Mouse (Mus musculus) hindbrain, embryonic 15.5 days (tissue): ENCODE measurements around the gene Atoh7. TPM values are rescaled to one million over a fixed set of nuclear protein-coding genes. Genes with fewer than 3 reads are reported as not detected.

Experiments
- ATAC-seq: fragments of 200-750 bp; cut with Nextera tagmentation; 2 replicates; pipeline ENCODE4 v1.8.0; 2017; ENCODE audit warnings: low read depth, moderate number of reproducible peaks, moderate TSS enrichment; ENCODE audit not compliant: low FRiP score
- H3K27ac ChIP-seq: fragments of 300-500 bp; sonication (generic); replicated peaks from 2 replicates; pipeline ENCODE4 v1.5.1; 2015; ENCODE audit warnings: mild to moderate bottlenecking, inconsistent platforms
- H3K27me3 ChIP-seq: fragments of 300-500 bp; sonication (generic); 2 replicates; pipeline ENCODE4 v1.6.1; 2015; ENCODE audit warnings: control low read depth, inconsistent platforms
- H3K36me3 ChIP-seq: fragments of 300-500 bp; sonication (generic); 2 replicates; pipeline ENCODE4 v1.6.1; 2015; ENCODE audit warnings: control low read depth, inconsistent platforms
- H3K4me1 ChIP-seq: fragments of 300-500 bp; sonication (generic); replicated peaks from 2 replicates; pipeline ENCODE4 v1.6.1; 2015; ENCODE audit warnings: control low read depth, inconsistent platforms
- H3K4me2 ChIP-seq: fragments of 300-500 bp; sonication (generic); 2 replicates; pipeline ENCODE4 v1.6.1; 2015; ENCODE audit warnings: moderate library complexity, mild to moderate bottlenecking, inconsistent platforms
- H3K4me3 ChIP-seq: fragments of 300-500 bp; sonication (generic); 2 replicates; pipeline ENCODE4 v1.5.1; 2015; ENCODE audit warnings: mild to moderate bottlenecking, inconsistent platforms
- H3K9ac ChIP-seq: fragments of 300-500 bp; sonication (generic); 2 replicates; pipeline ENCODE4 v1.6.1; 2015; ENCODE audit warnings: inconsistent platforms
- H3K9me3 ChIP-seq: fragments of 300-500 bp; sonication (generic); 2 replicates; pipeline ENCODE4 v1.6.1; 2016; ENCODE audit warnings: control low read depth, inconsistent platforms
- WGBS: fragments of 180-500 bp; shearing (Covaris S2); methylation state at CpG from one replicate; pipeline ENCODE4 v1.1.7; 2015; 5-methylcytosine and 5-hydroxymethylcytosine counted together
- polyA plus RNA-seq: library from polyadenylated mRNA; unstranded; fragments of >200 nt; fragmentation: Nextera tagmentation; extraction: Ambion mirVana; gene quantifications from 2 replicates; pipeline ENCODE4 v1.2.1, GENCODE M21; 2015

The Atoh7 gene
- polyA plus RNA-seq, 1 experiment from 2014 or later: 15.0 TPM

DNA sequence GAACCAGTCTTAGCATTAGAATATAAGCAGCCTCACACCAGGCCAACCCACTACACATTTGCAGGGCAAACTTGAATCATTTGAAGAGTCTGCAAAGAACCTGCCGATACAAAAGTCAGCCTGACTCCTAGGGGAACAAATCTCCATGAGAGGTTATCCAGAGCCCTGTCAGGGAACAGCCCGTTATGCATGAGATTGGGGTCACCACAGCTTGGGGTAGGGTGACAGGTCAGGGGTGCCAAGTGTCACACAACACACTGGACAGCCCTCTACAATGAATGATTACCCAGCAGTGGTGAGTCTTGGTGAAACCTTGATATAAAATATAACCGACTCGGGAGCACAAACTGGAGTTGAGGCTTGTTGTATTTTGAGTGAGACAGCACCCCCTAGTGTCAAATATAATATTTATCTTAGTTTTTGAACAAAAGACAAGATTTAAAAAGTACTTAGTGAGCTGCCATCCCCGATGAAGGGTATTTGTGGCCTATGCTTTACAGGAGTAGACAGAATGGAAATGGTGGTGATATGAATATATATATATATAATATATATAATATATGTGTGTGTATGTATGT lies 13.7 kb downstream of the Atoh7 start:
- Histone ChIP-seq H3K9ac (no peak overlapping the region), H3K27me3 (no peaks in the 10 kb centered on the region), H3K4me1 (no peaks in the 10 kb centered on the region), H3K27ac (no peak overlapping the region), H3K4me2 (no peak overlapping the region), H3K4me3 (no peak overlapping the region), H3K9me3 (no peaks in the 10 kb centered on the region), H3K36me3 (no peaks in the 10 kb centered on the region)
- ATAC-seq: no peak
- WGBS: 44% methylated on average over 5 of the region's 5 CpGs

DNA sequence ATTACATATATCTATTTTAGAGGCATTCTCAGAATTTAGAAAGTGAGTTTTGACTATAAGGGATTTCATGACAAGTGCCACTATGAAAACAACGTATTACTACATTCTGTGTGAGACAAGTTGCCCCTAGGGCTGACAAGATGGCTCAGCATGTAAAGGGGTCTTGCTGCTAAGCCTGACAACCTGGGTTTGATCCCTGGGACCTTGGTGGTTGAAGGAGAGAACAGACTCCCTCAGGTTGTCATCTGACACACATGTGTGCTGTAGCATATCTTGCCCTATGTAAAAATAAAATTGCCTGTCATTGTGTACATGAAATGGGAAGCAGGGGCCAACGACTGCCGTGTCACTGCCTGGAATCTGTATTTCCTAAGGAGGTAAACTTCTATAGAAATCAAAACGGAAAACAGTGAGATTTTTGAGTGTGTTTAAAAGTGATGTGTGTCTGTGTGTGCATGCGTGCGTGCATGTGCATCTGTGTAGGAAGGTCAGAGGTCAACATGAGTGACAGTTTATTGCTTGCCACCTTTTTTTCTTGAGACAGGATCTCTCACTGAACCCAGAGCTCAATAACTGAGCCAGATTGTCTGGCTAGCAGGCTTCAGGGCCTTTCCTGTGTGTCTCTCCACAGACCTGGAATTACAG lies 14.4 kb downstream of the Atoh7 start:
- ATAC-seq: no peak
- WGBS: 84% methylated on average over 6 of the region's 6 CpGs
- Histone ChIP-seq H3K4me2 (no peak overlapping the region), H3K4me1 (no peaks in the 10 kb centered on the region), H3K36me3 (no peaks in the 10 kb centered on the region), H3K9ac (no peak overlapping the region), H3K9me3 (no peaks in the 10 kb centered on the region), H3K4me3 (no peak overlapping the region), H3K27ac (no peak overlapping the region), H3K27me3 (no peaks in the 10 kb centered on the region)

DNA sequence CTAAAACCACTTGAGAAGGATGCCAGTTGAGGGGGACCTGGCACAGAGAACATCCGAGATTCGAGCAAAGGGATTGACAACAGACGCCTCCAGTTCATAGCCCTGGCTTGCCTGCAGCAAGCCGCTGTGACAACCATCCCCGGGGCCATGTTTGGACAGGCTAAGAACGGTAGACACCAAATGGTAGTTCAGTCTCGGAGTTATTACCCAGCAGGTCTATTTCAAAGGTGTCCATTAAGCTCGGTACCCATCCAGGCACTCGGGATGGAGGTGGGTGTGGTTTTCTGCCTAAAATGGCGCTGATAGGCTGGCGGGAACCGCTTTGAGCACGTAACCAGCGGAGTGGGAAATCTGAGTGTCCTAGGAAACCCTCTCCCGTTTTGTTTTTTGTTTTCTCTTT lies 16.4 kb downstream of the Atoh7 start:
- no peak for ATAC-seq
- Histone ChIP-seq H3K4me2 (no peak overlapping the region), H3K9me3 (no peaks in the 10 kb centered on the region), H3K4me1 (no peaks in the 10 kb centered on the region), H3K27ac (no peak overlapping the region), H3K4me3 (no peak overlapping the region), H3K27me3 (no peaks in the 10 kb centered on the region), H3K36me3 (no peaks in the 10 kb centered on the region), H3K9ac (no peak overlapping the region)
- WGBS: 87% methylated on average over 15 of the region's 15 CpGs

DNA sequence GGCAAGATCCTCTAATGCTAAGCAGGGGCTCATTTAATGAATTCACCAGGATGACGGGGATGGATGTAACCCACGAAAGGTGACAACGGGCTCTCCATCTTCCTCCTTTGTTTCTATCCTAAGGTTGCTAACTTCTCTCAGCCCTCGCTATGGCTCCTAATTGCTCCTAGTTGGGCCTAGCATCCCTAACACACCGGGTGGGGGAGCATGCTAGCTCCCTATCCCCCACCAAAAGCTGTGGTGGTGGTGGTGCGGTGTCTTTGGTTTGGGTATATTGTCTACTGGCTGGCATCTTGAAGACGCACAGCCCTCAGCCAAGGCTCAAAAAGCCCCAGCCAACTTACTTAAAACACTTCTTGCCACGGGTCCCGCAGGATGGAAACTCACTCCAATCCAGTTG lies 16.9 kb downstream of the Atoh7 start:
- no peak overlapping the region for H3K9ac ChIP-seq
- H3K4me1 ChIP-seq: no peaks in the 10 kb centered on the region
- no peaks in the 10 kb centered on the region for H3K9me3 ChIP-seq
- WGBS: 98% methylated on average over 9 of the region's 9 CpGs
- no peak overlapping the region for H3K4me3 ChIP-seq
- no peak overlapping the region for H3K27ac ChIP-seq
- no peak for ATAC-seq
- H3K36me3 ChIP-seq: no peaks in the 10 kb centered on the region
- H3K27me3 ChIP-seq: no peaks in the 10 kb centered on the region
- H3K4me2 ChIP-seq: no peak overlapping the region

DNA sequence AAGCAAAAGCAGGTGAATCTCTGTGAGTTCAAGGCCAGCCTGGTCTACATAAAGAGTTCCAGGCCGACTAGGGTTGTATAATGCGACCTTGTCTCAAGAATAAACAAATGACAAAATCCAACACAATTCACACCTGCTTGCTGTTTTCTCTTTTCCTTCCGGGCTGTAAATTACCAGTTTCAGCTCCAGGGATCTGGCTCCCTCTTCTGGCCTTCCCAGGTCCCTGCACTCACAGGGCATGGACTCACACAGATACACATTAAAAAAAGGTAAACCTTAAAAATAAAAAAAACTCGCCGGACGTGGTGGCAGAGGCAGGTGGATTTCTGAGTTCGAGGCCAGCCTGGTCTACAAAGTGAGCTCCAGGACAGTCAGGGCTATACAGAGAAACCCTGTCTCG lies 18.1 kb downstream of the Atoh7 start:
- ATAC-seq: no peak
- H3K9me3 ChIP-seq: no peaks in the 10 kb centered on the region
- no peaks in the 10 kb centered on the region for H3K4me1 ChIP-seq
- H3K36me3 ChIP-seq: no peaks in the 10 kb centered on the region
- 95% methylated on average over 8 of the region's 8 CpGs for WGBS
- H3K4me2 ChIP-seq: no peak overlapping the region
- no peaks in the 10 kb centered on the region for H3K27me3 ChIP-seq
- H3K9ac ChIP-seq: no peak overlapping the region
- no peak overlapping the region for H3K4me3 ChIP-seq
- H3K27ac ChIP-seq: no peak overlapping the region

DNA sequence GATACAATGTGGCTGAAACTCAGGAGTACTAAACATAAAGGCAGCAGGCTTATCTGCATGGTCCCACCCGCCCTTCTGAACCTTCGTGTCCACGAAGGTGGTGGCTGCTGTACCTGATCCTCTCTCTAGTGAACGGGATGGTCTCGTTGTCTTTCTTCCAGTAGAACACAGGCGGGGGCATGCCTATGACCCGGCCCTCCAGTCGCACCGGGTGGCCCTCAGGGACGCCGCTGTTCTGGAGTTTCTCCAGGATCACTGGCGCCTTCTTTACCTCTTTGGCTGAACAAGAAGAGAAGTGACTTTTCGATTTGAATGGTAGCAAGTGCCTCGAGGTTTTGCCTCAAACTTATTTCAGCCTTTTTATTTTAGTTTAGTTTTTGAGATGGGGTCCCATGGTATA lies 20.5 kb downstream of the Atoh7 start:
- H3K27me3 ChIP-seq: no peaks in the 10 kb centered on the region
- 83% methylated on average over 14 of the region's 14 CpGs for WGBS
- no peak overlapping the region for H3K9ac ChIP-seq
- H3K4me1 ChIP-seq: no peaks in the 10 kb centered on the region
- no peak overlapping the region for H3K4me3 ChIP-seq
- no peaks in the 10 kb centered on the region for H3K36me3 ChIP-seq
- no peak overlapping the region for H3K27ac ChIP-seq
- no peak overlapping the region for H3K4me2 ChIP-seq
- no peak for ATAC-seq
- H3K9me3 ChIP-seq: no peaks in the 10 kb centered on the region

DNA sequence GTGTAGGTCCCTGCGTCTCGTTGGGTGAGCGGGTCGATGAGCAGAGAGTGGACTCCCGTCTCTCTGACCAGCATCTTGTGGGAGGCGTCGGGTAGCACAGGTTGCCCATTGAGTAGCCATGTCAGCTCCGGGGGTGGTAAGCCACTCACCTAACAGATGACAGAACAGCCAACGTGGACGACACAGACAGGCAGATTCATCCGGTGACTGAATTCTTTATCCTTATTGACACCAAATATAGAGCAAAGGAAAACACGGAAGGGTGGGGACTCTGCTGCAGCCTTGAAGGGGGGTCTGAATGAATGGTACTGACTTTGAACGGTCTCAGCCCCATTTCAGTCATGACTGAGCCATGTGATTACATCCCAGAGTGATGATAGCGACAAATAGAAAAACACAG lies 22.5 kb downstream of the Atoh7 start:
- WGBS: 88% methylated on average over 14 of the region's 14 CpGs
- no peaks in the 10 kb centered on the region for H3K4me1 ChIP-seq
- ATAC-seq: no peak

DNA sequence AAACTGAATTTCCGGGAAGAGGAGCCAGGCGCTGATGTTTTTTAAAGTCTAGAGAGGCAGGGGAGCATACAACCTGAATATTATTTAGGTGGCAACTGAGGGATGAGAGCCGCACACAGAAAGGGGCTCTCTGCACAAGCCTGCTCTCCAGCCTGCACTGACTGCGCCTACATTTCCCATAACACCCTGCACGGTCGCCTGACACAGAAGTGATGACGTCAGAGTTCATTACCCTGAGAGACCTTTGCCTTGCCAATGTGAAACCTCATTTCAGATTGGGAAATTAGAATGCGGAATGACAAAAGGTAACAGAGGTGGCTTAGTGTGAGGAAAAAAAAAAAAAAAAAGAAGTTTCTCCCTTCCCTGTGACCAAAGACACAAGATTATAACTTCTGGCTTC lies 23.1 kb downstream of the Atoh7 start:
- Histone ChIP-seq H3K4me2 (0 out of 2 replicates have a peak overlapping the region, but pooled peaks have one; percentile 24), H3K4me1 (no peaks in the 10 kb centered on the region), H3K9me3 (no peaks in the 10 kb centered on the region), H3K36me3 (no peaks in the 10 kb centered on the region), H3K27ac (no peak overlapping the region), H3K9ac (no peak overlapping the region), H3K4me3 (no peak overlapping the region), H3K27me3 (no peaks in the 10 kb centered on the region)
- ATAC-seq: 0 out of 2 replicates have a peak, but pooled peaks have one; percentile 75
- WGBS: 30% methylated on average over 8 of the region's 8 CpGs

More for the DNA sequence above, 22.5 kb downstream of the Atoh7 start:
- no peaks in the 10 kb centered on the region for H3K27me3 ChIP-seq
- H3K27ac ChIP-seq: no peak overlapping the region
- no peaks in the 10 kb centered on the region for H3K36me3 ChIP-seq
- no peak overlapping the region for H3K9ac ChIP-seq
- H3K9me3 ChIP-seq: no peaks in the 10 kb centered on the region
- H3K4me2 ChIP-seq: no peak overlapping the region
- no peak overlapping the region for H3K4me3 ChIP-seq

DNA sequence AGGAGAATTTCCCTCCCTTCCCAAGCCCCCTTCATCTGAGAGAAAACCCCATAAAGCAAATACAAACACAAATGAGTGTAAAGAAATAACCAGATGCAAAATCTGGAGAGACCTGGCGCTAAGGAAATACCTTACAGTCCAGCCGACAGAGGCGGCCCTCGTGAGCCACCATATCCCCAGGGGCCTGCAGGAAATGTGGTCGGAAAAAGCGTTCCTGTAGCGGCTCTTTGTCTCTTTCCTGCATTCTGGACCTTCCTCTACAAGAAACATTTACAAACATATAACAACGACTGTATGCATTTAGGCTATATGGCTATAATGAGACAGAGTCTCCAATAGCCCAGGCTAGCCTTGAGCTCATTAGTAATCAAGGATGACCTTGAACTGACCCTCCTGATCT lies 23.7 kb downstream of the Atoh7 start:
- WGBS: 88% methylated on average over 8 of the region's 8 CpGs
- Histone ChIP-seq H3K4me2 (no peak overlapping the region), H3K9ac (no peak overlapping the region), H3K36me3 (no peaks in the 10 kb centered on the region), H3K27me3 (no peaks in the 10 kb centered on the region), H3K4me1 (no peaks in the 10 kb centered on the region), H3K4me3 (no peak overlapping the region), H3K27ac (no peak overlapping the region), H3K9me3 (no peaks in the 10 kb centered on the region)
- ATAC-seq: no peak

DNA sequence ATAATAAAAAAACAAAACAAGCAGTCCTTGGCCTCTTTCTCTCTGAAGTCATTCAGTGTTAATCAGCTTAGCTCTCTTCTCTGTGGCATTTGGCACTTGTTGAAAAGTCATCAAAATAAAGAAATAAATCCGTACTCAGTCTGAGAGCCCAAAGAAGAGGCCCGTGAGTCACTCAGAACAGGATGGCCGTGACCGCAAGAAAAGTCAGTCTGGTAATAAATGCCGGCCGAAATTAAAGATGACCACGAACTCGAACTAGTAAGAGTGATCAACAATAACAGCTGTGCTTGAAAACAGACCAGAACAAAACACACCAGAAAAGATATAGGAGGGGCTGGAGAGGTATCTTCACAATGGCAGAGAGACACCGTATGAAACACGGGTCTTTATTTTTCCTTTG lies 24.6 kb downstream of the Atoh7 start:
- H3K9ac ChIP-seq: no peak overlapping the region
- H3K4me1 ChIP-seq: no peaks in the 10 kb centered on the region
- no peak overlapping the region for H3K4me3 ChIP-seq
- no peak overlapping the region for H3K27ac ChIP-seq
- no peaks in the 10 kb centered on the region for H3K36me3 ChIP-seq
- ATAC-seq: no peak
- no peaks in the 10 kb centered on the region for H3K27me3 ChIP-seq
- WGBS: 95% methylated on average over 10 of the region's 10 CpGs
- H3K9me3 ChIP-seq: no peaks in the 10 kb centered on the region
- H3K4me2 ChIP-seq: no peak overlapping the region

DNA sequence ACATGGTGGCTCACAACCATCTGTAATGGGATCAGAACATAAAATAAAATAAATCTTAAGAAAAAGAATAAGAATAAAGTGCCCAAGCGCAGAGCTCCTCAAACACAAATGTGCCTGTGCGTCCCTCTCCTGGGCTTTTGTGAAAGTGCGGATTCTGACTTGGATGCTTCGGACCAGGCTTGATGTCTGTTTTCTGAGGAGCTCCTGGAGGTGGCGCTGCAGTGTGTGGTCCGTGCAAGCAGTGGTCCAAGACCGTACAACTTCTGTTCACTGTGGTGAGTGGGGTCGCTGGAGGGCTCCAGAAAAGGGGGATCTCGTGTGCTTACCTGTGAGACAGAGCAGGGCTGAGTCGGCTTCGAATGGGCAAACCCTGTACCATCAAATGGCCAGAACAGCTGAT lies 25.9 kb downstream of the Atoh7 start:
- Histone ChIP-seq H3K9ac (no peak overlapping the region), H3K4me2 (no peak overlapping the region), H3K4me3 (no peak overlapping the region), H3K9me3 (no peaks in the 10 kb centered on the region), H3K27ac (no peak overlapping the region), H3K27me3 (no peaks in the 10 kb centered on the region), H3K36me3 (no peaks in the 10 kb centered on the region), H3K4me1 (no peaks in the 10 kb centered on the region)
- WGBS: 35% methylated on average over 11 of the region's 11 CpGs
- no peak for ATAC-seq

DNA sequence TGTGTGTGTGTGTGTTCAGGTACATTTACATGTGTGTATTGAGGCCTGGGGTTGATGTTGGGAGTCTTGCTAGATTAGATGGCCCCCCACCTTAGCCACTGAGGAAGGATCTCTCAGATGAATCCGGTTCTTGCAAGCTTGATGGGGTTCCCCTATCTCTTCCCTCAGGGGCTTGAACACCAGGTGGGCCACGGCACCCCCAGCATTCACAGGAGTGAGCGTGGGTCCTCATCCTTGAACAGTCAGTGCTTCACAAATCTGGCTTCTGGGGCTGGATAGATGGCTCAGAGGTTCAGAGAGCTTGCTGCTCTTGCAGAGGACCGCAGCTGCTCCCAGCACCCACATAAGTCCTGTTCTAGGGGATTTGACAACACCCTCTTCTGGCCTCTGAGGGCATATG lies 26.7 kb downstream of the Atoh7 start:
- no peak for ATAC-seq
- Histone ChIP-seq H3K27ac (no peak overlapping the region), H3K4me2 (no peak overlapping the region), H3K27me3 (no peaks in the 10 kb centered on the region), H3K9me3 (no peaks in the 10 kb centered on the region), H3K36me3 (no peaks in the 10 kb centered on the region), H3K4me1 (no peaks in the 10 kb centered on the region), H3K9ac (no peak overlapping the region), H3K4me3 (no peak overlapping the region)
- WGBS: 84% methylated on average over 4 of the region's 4 CpGs

DNA sequence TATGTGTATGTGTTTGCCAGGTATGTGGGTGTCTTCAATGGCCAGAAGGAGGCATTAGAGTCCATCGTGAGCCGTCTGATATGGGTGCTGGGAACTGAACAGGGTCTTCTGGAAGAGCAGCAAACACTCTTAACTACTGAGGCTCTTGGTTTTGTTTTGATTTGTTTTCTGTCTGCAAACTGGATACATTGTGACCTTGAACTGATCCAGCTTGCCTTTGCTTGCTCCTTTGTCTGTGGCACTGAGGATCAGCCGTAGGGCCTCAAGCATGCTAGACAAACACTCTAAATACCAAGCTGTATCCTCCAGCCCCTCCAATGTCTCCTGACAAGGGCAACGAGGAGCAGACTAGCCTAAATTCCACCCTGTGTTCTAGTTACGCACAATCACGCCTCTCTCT lies 27.7 kb downstream of the Atoh7 start:
- Histone ChIP-seq H3K4me2 (no peak overlapping the region), H3K27me3 (no peaks in the 10 kb centered on the region), H3K9me3 (no peaks in the 10 kb centered on the region), H3K4me3 (no peak overlapping the region), H3K27ac (no peak overlapping the region), H3K9ac (no peak overlapping the region), H3K36me3 (no peaks in the 10 kb centered on the region), H3K4me1 (no peaks in the 10 kb centered on the region)
- ATAC-seq: no peak
- 97% methylated on average over 6 of the region's 6 CpGs for WGBS
